Mouse (Mus musculus) WW6 (cell line): Measurements from ENCODE around the gene F2.
"Not testable (repeated sequence)": the region's sequence is repeated elsewhere in the genome, so short reads cannot be mapped to it uniquely, and the experiment has no call there.

ENCODE experiments used
- DNase-seq: peaks from one replicate; pipeline ENCODE4 v3.0.0-alpha.2; 2013; ENCODE audit warnings: low read depth, low spot score

Gene F2

DNA sequence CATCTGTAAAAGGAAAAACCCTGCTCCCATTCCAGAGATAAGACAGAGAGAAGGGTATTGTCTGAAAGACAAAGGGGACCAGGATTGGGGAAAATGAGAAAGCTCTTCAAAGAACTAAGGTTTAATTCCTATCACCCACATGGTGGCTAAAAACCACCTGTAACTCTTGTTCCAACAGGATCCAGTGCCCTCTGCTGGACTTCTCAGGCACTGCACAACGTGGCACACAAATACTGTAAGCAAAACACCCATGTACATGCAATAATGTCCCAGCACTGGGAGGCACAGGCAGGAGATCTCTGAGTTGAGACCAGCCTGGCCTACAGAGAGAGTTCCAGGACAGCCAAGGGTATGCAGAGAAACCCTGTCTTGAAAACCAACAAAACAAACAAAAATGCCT, 10.5 kb upstream of the F2 start:
- DNase-seq = peak; percentile 65

DNA sequence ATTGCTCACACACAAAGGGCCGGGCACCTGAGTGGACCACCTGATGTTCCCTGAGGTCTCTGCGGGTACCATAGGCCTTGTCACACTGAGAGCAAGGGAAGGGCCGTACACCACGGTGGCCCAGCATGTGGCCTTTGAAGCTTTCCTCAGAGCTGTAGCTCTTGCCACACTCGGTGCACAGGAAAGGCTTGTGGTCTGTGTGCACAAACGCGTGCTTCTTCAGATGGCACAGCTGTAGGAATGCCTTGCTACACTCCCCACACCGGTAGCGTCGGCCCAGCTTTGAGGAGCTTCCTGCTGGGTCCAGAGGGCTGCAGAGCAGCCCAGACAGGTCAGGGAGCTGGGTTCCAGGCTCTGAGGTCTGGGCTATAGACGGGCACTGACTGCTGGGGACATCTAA, 9.6 kb upstream of the F2 start:
- no peak for DNase-seq

- DNase-seq = no peak
Measured at GRCm38 (mm10) chr2:91645354-91645753, 9.1 kb upstream of the F2 start.

DNA sequence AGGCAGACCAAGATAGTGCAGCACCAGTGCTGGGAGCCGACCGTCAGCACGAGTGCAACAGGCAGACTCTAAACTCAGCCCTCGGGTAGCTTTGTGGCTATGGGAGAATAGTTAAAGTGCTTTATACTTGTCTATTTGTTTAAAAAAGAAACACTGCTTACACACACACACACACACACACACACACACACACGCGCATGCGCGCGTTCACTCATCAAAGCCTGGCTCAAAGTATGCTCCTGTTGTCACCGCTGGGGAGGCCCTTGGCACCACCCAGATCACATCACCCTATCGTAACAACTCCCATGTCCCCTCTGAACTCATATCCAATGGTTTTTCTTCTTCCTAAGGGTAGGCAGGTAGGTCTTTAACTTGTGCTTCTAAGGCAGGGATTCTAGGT, 7.8 kb upstream of the F2 start:
- DNase-seq = no peak

GRCm38 (mm10) chr2:91642825-91643415, 6.7 kb upstream of the F2 start:
- no peak for DNase-seq

GRCm38 (mm10) chr2:91638931-91639330, 2.7 kb upstream of the F2 start:
- DNase-seq = no peak

GRCm38 (mm10) chr2:91636727-91637338, 619 bp upstream of the F2 start:
- no peak for DNase-seq

DNA sequence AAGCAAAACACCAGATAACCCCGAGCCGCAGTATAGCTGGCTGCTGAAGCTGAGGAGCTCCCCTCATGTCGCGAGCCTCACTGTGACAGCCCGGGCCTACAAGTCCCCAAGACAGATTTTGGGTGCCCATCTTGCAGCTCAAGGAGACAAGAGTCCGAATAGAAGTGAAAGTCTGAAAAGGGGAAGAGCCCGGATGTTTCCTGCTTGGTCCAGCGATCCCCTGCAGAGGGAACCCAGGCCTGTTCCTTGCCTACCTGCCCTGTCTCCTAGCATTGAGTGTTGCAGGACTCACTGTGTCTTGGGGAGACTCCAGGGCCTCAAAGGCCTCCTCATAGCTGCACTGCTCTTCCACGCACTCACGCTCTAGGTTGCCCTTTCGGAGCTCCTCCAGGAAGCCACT, 728 bp downstream of the F2 start:
- no peak for DNase-seq

DNA sequence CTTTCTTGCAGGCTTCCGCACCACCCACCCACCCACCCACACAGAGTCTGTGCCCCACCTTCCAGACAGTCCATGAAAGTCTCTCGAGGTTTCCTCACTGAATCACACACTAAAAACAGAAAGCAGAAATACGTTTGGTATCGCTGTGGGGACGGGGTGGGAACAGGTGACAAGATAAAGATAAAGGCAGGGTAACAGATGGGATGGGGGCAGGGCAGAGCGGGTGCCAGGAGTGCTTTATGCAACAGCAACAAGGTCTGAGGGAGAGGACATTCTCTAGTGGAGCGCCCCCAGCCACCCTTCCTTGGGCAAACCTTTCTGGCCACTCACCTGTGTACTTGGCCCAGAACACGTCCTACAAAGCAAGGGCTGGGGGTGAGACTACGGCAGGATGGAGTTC, 1.4 kb downstream of the F2 start:
- no peak for DNase-seq

GRCm38 (mm10) chr2:91633334-91633977, 2.8 kb downstream of the F2 start:
- no peak for DNase-seq

GRCm38 (mm10) chr2:91632316-91632715, 3.9 kb downstream of the F2 start:
- no peak for DNase-seq

GRCm38 (mm10) chr2:91631826-91632225, 4.4 kb downstream of the F2 start:
- no peak for DNase-seq

DNA sequence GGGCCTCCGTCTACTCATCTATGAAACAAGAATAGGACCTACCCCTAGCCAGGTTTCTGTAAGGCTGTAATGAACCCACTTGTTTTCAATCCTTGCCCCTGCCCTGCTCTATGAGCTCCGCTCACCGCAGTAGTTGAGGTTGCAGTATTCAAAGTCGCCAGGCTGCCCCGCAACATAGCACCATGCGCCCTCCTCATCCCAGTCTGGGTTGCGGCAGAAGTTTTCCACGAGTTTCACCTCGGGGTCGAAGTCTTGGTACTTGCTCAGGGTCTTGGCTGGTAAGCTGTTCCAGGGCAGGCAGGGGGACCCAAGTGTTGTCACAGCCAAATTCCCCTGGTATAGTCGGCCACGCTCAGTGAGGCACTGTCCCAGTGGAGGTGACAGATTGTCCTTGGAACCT, 5.8 kb downstream of the F2 start:
- no peak for DNase-seq

GRCm38 (mm10) chr2:91629682-91630081, 6.5 kb downstream of the F2 start:
- no peak for DNase-seq

DNA sequence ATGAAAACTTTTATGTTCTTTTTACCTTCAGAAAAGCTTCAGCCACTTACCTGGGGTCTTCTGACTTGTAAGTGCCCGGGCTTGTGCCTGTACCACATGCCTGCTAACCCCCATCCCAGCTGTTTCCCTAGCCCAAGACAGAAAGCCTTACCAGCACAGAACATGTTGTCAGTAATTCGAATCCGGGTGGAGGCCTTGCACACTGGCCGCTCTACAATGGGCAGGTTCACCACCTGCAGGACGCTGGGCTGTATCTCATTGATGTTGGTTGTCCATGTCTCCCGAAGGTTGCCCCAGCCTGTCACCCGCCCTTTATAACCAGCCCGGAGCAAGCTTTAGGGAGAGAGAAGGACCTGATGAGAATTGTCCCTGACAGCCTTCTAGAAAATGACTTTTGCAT, 8.0 kb downstream of the F2 start:
- DNase-seq = no peak

DNA sequence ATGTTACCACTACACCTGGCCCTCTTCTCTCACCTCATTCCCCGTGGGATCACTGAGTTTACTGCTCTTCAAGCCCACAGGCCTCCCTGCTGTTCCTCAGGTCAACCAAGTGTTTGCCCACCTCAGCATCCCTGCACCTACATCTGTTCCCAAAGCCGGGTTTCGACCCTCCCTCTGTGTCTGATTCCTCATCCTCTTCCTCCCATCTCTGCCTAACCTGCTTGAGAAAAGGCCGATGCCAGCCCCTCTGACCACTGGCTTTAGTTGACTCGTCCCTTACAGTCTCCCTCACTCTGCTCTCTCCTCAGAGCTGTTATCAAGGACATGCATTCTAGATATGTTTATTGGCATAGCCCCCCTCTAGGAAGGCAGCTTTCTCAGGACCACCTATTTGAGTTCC, 8.7 kb downstream of the F2 start:
- DNase-seq = no peak

GRCm38 (mm10) chr2:91623366-91623765, 12.8 kb downstream of the F2 start:
- not testable (repeated sequence) for DNase-seq

GRCm38 (mm10) chr2:91622356-91622755, 13.9 kb downstream of the F2 start:
- no peak for DNase-seq

DNA sequence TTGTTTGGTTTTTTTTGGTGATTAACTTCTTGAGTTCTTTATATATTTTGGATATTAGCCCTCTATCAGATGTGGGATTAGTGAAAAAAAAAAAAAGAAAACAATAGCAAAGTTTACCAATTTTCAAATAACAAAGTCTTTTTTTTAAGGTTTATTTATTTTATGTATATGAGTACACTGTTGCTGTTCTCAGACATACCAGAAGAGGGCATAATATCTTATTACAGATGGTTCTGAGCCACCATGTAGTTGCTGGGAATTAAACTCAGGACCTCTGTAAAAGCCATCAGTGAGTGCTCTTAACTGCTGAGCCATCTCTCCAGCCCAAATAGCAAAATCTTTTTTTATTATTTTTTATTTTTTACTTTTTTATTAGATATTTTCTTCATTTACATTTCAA, 26.8 kb downstream of the F2 start:
- not testable (repeated sequence) for DNase-seq

- DNase-seq = no peak
Measured at GRCm38 (mm10) chr2:91602389-91602788, 33.8 kb downstream of the F2 start.

GRCm38 (mm10) chr2:91600475-91600874, 35.7 kb downstream of the F2 start:
- DNase-seq = no peak

- no peak for DNase-seq
Measured at GRCm38 (mm10) chr2:91586242-91586641, 50.0 kb downstream of the F2 start.

- no peak for DNase-seq
Measured at GRCm38 (mm10) chr2:91580894-91581293, 55.3 kb downstream of the F2 start.
